Mouse (Mus musculus) stomach, postnatal 0 days (tissue): ENCODE measurements around the gene Mpv17. TPM values are rescaled to one million over a fixed set of nuclear protein-coding genes. Genes with fewer than 3 reads are reported as not detected.
A peak's percentile ranks its signal among the peaks of the same experiment; 100 is the strongest.

Experiments
- ATAC-seq: fragments of 200-750 bp; cut with Nextera tagmentation; 2 replicates; pipeline ENCODE4 v1.8.0; 2017; ENCODE audit not compliant: low FRiP score, low TSS enrichment
- DNase-seq: peaks from one replicate; pipeline ENCODE4 v3.0.0-alpha.2; 2016; ENCODE audit warnings: low spot score
- H3K27ac ChIP-seq: fragments of 300-500 bp; sonication (generic); replicated peaks from 2 replicates; pipeline ENCODE4 v1.5.1; 2014; ENCODE audit warnings: mild to moderate bottlenecking, control low read depth
- H3K27me3 ChIP-seq: fragments of 300-500 bp; sonication (generic); 2 replicates; pipeline ENCODE4 v1.6.1; 2014; ENCODE audit warnings: low read length; ENCODE audit not compliant: control insufficient read depth, insufficient read depth
- H3K36me3 ChIP-seq: fragments of 300-500 bp; sonication (generic); 2 replicates; pipeline ENCODE4 v1.6.1; 2014; ENCODE audit warnings: low read length, mixed read lengths; ENCODE audit not compliant: control insufficient read depth, insufficient read depth
- H3K4me1 ChIP-seq: fragments of 300-500 bp; sonication (generic); replicated peaks from 2 replicates; pipeline ENCODE4 v1.6.1; 2014; ENCODE audit warnings: antibody characterized with exemption; ENCODE audit not compliant: control insufficient read depth, insufficient read depth
- H3K4me2 ChIP-seq: fragments of 300-500 bp; sonication (generic); replicated peaks from 2 replicates; pipeline ENCODE4 v1.6.1; 2014; ENCODE audit warnings: low read depth, mild to moderate bottlenecking, control low read depth, moderate library complexity
- H3K4me3 ChIP-seq: fragments of 300-500 bp; sonication (generic); 2 replicates; pipeline ENCODE4 v1.5.1; 2014; ENCODE audit warnings: low read depth, low read length, control low read depth
- H3K9ac ChIP-seq: fragments of 300-500 bp; sonication (generic); 2 replicates; pipeline ENCODE4 v1.6.1; 2014; ENCODE audit warnings: mild to moderate bottlenecking, low read length, control low read depth, mixed read lengths
- H3K9me3 ChIP-seq: fragments of 300-500 bp; sonication (generic); 2 replicates; pipeline ENCODE4 v1.6.1; 2016; ENCODE audit warnings: low read length; ENCODE audit not compliant: control insufficient read depth
- CTCF ChIP-seq: IDR thresholded peaks from 2 replicates; pipeline ENCODE4 v1.5.1; 2016; ENCODE audit warnings: antibody characterized with exemption, low read depth, mild to moderate bottlenecking, moderate library complexity
- EP300 ChIP-seq: optimal IDR thresholded peaks from 2 replicates; pipeline ENCODE3; 2016; ENCODE audit warnings: antibody characterized with exemption
- WGBS: fragments of 180-500 bp; shearing (Covaris S2); extraction: QIAGEN DNeasy Blood & Tissue Kit; methylation state at CpG from one replicate; pipeline ENCODE4 v1.1.7; 2014; 5-methylcytosine and 5-hydroxymethylcytosine counted together
- polyA plus RNA-seq: library from polyadenylated mRNA; unstranded; fragments of >200 nt; fragmentation: Nextera tagmentation; extraction: Ambion mirVana; gene quantifications from 2 replicates; pipeline ENCODE4 v1.2.1, GENCODE M21; 2015

The Mpv17 gene
- polyA plus RNA-seq, 1 experiment from 2014 or later: 29.4 TPM

GRCm38 (mm10) chr5:31136730-31137424 is 17.2 kb downstream of the Mpv17 start:
- peaks cover 9% of the 10 kb centered on the region for H3K27me3 ChIP-seq
- no peak for DNase-seq
- no peak overlapping the region for H3K4me2 ChIP-seq
- 2% methylated on average over 33 of the region's 33 CpGs for WGBS
- no peaks in the 10 kb centered on the region for H3K4me1 ChIP-seq
- no peak for ATAC-seq
- no peaks in the 10 kb centered on the region for H3K9me3 ChIP-seq
- TF ChIP-seq CTCF: no peak
- TF ChIP-seq EP300: no peak
- no peaks in the 10 kb centered on the region for H3K36me3 ChIP-seq
- no peak overlapping the region for H3K4me3 ChIP-seq
- H3K9ac ChIP-seq: no peak overlapping the region
- H3K27ac ChIP-seq: no peak overlapping the region

- no peaks in the 10 kb centered on the region for H3K9me3 ChIP-seq
- DNase-seq (no peak), ATAC-seq (no peak)
- H3K9ac ChIP-seq: no peak overlapping the region
- no peak overlapping the region for H3K4me2 ChIP-seq
- H3K4me3 ChIP-seq: no peak overlapping the region
- TF ChIP-seq EP300: no peak
- peak; percentile 10; the same call in 1 of the 2 replicates for TF ChIP-seq CTCF
- H3K36me3 ChIP-seq: no peaks in the 10 kb centered on the region
- 36% methylated on average over 5 of the region's 5 CpGs for WGBS
- H3K27me3 ChIP-seq: no peaks in the 10 kb centered on the region
- no peak overlapping the region for H3K27ac ChIP-seq
- H3K4me1 ChIP-seq: no peaks in the 10 kb centered on the region
These were observed 28.0 kb downstream of the Mpv17 start for GRCm38 (mm10) chr5:31126050-31126449.

DNA sequence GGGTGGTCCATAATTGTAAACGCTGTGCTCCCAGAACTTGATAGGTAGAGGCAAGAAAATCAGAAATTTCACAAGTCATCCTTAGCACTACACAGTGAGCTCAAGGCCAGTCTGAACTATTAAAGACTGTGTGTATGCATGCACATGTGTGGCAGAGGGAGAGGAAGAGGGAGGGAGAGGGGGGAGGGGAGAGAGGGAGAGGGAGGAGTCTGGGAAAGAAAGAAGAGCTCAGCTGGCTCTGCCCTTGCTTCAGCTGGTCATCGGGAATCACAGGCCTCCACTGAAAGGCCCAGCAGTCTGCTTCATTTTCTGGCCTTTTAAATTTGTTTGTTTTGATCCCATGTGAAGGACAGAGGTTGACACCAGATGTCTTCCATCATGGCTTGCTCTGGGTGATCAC is 30.6 kb downstream of the Mpv17 start:
- no peak overlapping the region for H3K9ac ChIP-seq
- no peak overlapping the region for H3K4me2 ChIP-seq
- no peaks in the 10 kb centered on the region for H3K4me1 ChIP-seq
- no peaks in the 10 kb centered on the region for H3K36me3 ChIP-seq
- H3K4me3 ChIP-seq: no peak overlapping the region
- ATAC-seq (no peak), DNase-seq (no peak)
- 43% methylated on average over 2 of the region's 2 CpGs for WGBS
- no peak overlapping the region for H3K27ac ChIP-seq
- no peaks in the 10 kb centered on the region for H3K27me3 ChIP-seq
- H3K9me3 ChIP-seq: no peaks in the 10 kb centered on the region
- no peak for TF ChIP-seq CTCF

DNA sequence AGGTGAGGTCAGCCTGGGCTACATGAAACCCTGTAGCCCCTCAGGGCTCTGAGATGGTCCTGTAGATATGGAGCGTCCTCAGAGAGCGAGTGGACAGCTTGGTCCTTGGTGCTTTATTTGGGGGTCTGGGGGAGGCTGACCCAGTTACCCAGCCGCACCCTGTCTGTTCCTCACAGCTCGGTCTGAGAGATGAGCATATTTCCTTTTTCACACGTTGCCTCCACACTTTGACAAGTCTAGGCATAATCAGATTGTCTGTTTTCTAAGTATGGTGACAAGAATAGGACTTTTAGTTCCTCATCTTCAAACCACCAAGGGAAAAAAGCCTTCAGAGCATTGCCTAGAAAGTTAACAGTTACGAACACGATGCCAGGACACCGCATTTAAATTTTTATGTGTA is 32.9 kb downstream of the Mpv17 start:
- H3K4me2 ChIP-seq: no peak overlapping the region
- no peaks in the 10 kb centered on the region for H3K4me1 ChIP-seq
- no peaks in the 10 kb centered on the region for H3K27me3 ChIP-seq
- H3K36me3 ChIP-seq: no peaks in the 10 kb centered on the region
- no peak overlapping the region for H3K27ac ChIP-seq
- DNase-seq (no peak), ATAC-seq (no peak)
- H3K4me3 ChIP-seq: no peak overlapping the region
- 79% methylated on average over 8 of the region's 8 CpGs for WGBS
- TF ChIP-seq CTCF: no peak
- TF ChIP-seq EP300: no peak
- no peak overlapping the region for H3K9ac ChIP-seq
- no peaks in the 10 kb centered on the region for H3K9me3 ChIP-seq

GRCm38 (mm10) chr5:31116912-31117311 is 37.1 kb downstream of the Mpv17 start:
- no peaks in the 10 kb centered on the region for H3K27me3 ChIP-seq
- H3K9me3 ChIP-seq: no peaks in the 10 kb centered on the region
- 24% methylated on average over 10 of the region's 10 CpGs for WGBS
- no peak for TF ChIP-seq CTCF
- TF ChIP-seq EP300: no peak
- H3K4me3 ChIP-seq: no peak overlapping the region
- ATAC-seq (no peak), DNase-seq (no peak)
- no peaks in the 10 kb centered on the region for H3K4me1 ChIP-seq
- H3K36me3 ChIP-seq: no peaks in the 10 kb centered on the region
- H3K27ac ChIP-seq: no peak overlapping the region
- no peak overlapping the region for H3K9ac ChIP-seq
- no peak overlapping the region for H3K4me2 ChIP-seq

- H3K27ac ChIP-seq: no peak within 1 kb of the TSS
- 30% methylated on average over 3 of the region's 3 CpGs for WGBS
- H3K27me3 ChIP-seq: no peaks in the 10 kb centered on the region
- TF ChIP-seq CTCF (no peak), EP300 (no peak)
- no peaks in the 10 kb centered on the region for H3K36me3 ChIP-seq
- no peak within 1 kb of the TSS for H3K4me2 ChIP-seq
- no peaks in the 10 kb centered on the region for H3K9me3 ChIP-seq
- H3K4me3 ChIP-seq: no peak within 1 kb of the TSS
- H3K9ac ChIP-seq: no peak within 1 kb of the TSS
- ATAC-seq (no peak), DNase-seq (no peak)
- H3K4me1 ChIP-seq: no peaks in the 10 kb centered on the region
These were observed 37.7 kb downstream of the Mpv17 start, which contains the start of gene Trim54 for GRCm38 (mm10) chr5:31116354-31116753. Gene Trim54 (plus strand): TSS chr5:31116712.
